Mouse (Mus musculus) intestine, embryonic 15.5 days (tissue): ENCODE data around the gene Serpina3a. TPM values are rescaled to one million over a fixed set of nuclear protein-coding genes. Genes with fewer than 3 reads are reported as not detected.
"Not testable (repeated sequence)": the region's sequence is repeated elsewhere in the genome, so short reads cannot be mapped to it uniquely, and the experiment has no call there.

Experiments
- ATAC-seq: fragments of 200-750 bp; cut with Nextera tagmentation; 2 replicates; pipeline ENCODE4 v1.8.0; 2017; ENCODE audit warnings: moderate TSS enrichment, moderate library complexity
- H3K27ac ChIP-seq: fragments of 300-500 bp; sonication (generic); 2 replicates; pipeline ENCODE4 v1.5.1; 2015; ENCODE audit warnings: mild to moderate bottlenecking, inconsistent platforms
- H3K27me3 ChIP-seq: fragments of 300-500 bp; sonication (generic); replicated peaks from 2 replicates; pipeline ENCODE4 v1.6.1; 2015; ENCODE audit warnings: inconsistent platforms
- H3K36me3 ChIP-seq: fragments of 300-500 bp; sonication (generic); 2 replicates; pipeline ENCODE4 v1.6.1; 2015; ENCODE audit warnings: inconsistent platforms
- H3K4me1 ChIP-seq: fragments of 300-500 bp; sonication (generic); replicated peaks from 2 replicates; pipeline ENCODE4 v1.6.1; 2015; ENCODE audit warnings: inconsistent platforms
- H3K4me2 ChIP-seq: fragments of 300-500 bp; sonication (generic); replicated peaks from 2 replicates; pipeline ENCODE4 v1.6.1; 2015; ENCODE audit warnings: mild to moderate bottlenecking, inconsistent platforms
- H3K4me3 ChIP-seq: fragments of 300-500 bp; sonication (generic); replicated peaks from 2 replicates; pipeline ENCODE4 v1.5.1; 2015; ENCODE audit warnings: inconsistent platforms
- H3K9ac ChIP-seq: fragments of 300-500 bp; sonication (generic); 2 replicates; pipeline ENCODE4 v1.6.1; 2015; ENCODE audit warnings: inconsistent platforms
- H3K9me3 ChIP-seq: fragments of 300-500 bp; sonication (generic); 2 replicates; pipeline ENCODE4 v1.6.1; 2016; ENCODE audit warnings: inconsistent platforms
- WGBS: fragments of 180-500 bp; shearing (Covaris S2); methylation state at CpG from one replicate; pipeline ENCODE4 v1.1.7; 2015; 5-methylcytosine and 5-hydroxymethylcytosine counted together
- polyA plus RNA-seq: library from polyadenylated mRNA; unstranded; fragments of >200 nt; fragmentation: Nextera tagmentation; extraction: Ambion mirVana; gene quantifications from 2 replicates; pipeline ENCODE4 v1.2.1, GENCODE M21; 2015

The Serpina3a gene
- not detected in 2 replicates for polyA plus RNA-seq

DNA sequence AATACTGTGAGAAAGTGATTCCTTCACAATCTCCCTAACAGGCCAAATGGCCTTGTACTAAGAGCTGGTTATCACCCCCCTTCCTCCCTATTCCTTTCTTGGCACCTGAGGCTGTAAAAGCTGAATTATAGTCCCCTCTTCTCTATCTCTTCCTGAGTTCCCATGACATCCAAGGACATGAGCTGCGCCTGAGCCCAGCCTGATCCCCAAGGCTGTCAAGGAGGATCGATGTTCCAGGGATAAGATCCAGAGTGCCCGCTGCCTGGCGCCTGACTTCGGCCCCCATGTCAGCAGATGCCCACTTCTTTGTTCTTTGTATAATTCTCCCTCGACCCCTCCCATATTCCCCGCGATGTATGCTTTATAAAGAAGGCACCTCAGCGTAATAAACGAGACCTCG lies at the start of gene Serpina3a:
Gene Serpina3a, plus strand, starts transcription at position 392 of the 400 bp plus-strand sequence.
- not testable (repeated sequence) for H3K4me3 ChIP-seq, H3K27me3 ChIP-seq, H3K4me2 ChIP-seq, H3K27ac ChIP-seq, H3K4me1 ChIP-seq, ATAC-seq, H3K36me3 ChIP-seq, H3K9me3 ChIP-seq, H3K9ac ChIP-seq
- WGBS: 91% methylated on average over 11 of the region's 11 CpGs

DNA sequence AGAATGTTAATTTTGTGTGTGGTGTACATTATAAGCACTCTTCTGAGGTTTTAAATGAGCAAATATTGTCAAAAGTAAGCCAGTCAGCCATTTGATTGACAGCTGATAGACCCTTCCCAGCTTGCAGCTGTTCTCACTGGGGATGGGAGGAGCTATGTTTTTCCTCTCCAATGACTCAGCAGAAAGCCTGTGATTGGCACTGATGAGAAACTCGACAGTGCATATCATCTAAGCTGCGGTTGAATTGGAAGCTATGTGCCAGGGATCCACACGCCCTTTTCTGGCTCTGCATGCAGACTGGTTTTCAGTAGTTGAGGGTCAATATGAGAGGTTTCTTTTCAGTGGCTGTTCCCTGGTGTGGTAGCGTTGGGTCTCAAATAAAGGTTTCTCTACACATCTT lies 48.0 kb upstream of the Serpina3a start:
- no peak for ATAC-seq
- H3K27ac ChIP-seq: no peak overlapping the region
- no peaks in the 10 kb centered on the region for H3K36me3 ChIP-seq
- no peak overlapping the region for H3K9ac ChIP-seq
- no peaks in the 10 kb centered on the region for H3K9me3 ChIP-seq
- no peaks in the 10 kb centered on the region for H3K27me3 ChIP-seq
- H3K4me3 ChIP-seq: no peak overlapping the region
- 67% methylated on average over 4 of the region's 4 CpGs for WGBS
- H3K4me1 ChIP-seq: no peaks in the 10 kb centered on the region
- H3K4me2 ChIP-seq: no peak overlapping the region

DNA sequence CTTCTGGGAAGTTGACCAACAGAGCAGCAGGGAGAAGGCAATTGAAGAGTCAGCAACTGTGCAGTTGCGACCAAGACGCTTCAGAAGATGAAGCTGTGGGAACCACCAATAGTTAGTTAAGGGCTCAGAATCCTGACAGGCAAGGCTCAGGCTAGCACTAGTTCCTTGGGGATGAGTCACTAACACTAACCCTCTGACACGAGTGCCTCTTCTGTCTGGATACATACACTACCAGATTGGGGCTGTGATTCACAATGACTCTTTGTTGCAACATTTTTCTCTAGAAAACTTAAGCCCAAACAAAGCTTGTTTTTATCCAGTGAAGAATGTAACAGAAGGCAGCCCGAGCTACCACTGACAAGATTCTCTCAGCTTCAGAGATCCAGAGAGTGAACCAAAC lies 47.5 kb upstream of the Serpina3a start:
- Histone ChIP-seq H3K9me3 (no peaks in the 10 kb centered on the region), H3K9ac (no peak overlapping the region), H3K4me1 (no peaks in the 10 kb centered on the region), H3K4me3 (no peak overlapping the region), H3K27ac (no peak overlapping the region), H3K27me3 (no peaks in the 10 kb centered on the region), H3K4me2 (no peak overlapping the region), H3K36me3 (no peaks in the 10 kb centered on the region)
- no peak for ATAC-seq
- 67% methylated on average over 4 of the region's 4 CpGs for WGBS

DNA sequence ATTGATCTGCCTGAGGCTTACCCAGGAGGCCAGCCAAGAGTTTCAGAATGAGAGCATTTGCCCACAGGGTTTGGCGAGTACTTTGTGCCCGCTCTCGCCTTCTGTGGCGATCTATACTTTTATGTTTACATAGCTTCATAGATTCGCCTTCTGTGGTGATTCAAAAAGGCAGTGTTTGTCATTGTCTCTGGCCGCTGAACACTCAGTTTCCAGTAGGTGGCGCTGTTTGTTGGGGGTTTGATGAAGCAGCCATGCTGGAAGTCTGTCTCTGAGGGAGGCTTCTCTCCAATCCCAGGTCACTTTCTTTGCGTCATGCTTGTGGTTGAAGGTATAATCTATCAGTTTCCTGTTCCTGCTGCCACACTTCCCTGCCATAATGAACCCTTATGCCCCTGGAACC lies 46.3 kb upstream of the Serpina3a start:
- Histone ChIP-seq H3K27me3 (no peaks in the 10 kb centered on the region), H3K27ac (no peak overlapping the region), H3K4me2 (no peak overlapping the region), H3K4me1 (no peaks in the 10 kb centered on the region), H3K4me3 (no peak overlapping the region), H3K9ac (no peak overlapping the region), H3K9me3 (no peaks in the 10 kb centered on the region), H3K36me3 (no peaks in the 10 kb centered on the region)
- peak; percentile 9; the same call in 1 of the 2 replicates for ATAC-seq
- WGBS: 12% methylated on average over 8 of the region's 8 CpGs

DNA sequence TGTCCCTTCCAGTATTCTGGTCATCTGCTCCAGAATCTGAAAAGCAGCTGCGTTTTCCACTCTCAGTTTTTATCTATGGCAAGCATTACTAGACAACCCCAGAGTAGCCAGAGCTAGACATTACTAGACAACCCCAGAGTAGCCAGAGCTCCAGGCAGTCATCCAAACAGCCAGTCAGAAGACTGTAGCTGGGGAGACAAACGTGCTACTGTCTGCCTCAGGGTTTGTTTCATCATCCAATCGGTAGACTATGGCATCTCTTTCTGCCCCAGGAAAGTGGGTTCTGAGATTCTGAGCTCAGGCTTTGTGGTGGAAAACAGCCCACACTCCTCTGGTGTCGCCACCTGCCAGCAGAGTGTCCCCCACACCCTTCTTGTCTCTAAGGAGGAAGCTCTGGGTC lies 45.0 kb upstream of the Serpina3a start:
- H3K4me3 ChIP-seq: no peak overlapping the region
- no peaks in the 10 kb centered on the region for H3K4me1 ChIP-seq
- no peak overlapping the region for H3K27ac ChIP-seq
- H3K36me3 ChIP-seq: no peaks in the 10 kb centered on the region
- ATAC-seq: no peak
- H3K9ac ChIP-seq: no peak overlapping the region
- WGBS: 34% methylated on average over 4 of the region's 4 CpGs
- peak overlapping the region; percentile 12; the same call in 1 of the 2 replicates for H3K4me2 ChIP-seq
- no peaks in the 10 kb centered on the region for H3K9me3 ChIP-seq
- H3K27me3 ChIP-seq: no peaks in the 10 kb centered on the region

GRCm38 (mm10) chr12:104069620-104070019 lies 42.9 kb upstream of the Serpina3a start:
- H3K27me3 ChIP-seq: no peaks in the 10 kb centered on the region
- WGBS: 4% methylated on average over 2 of the region's 2 CpGs
- H3K9ac ChIP-seq: no peak overlapping the region
- H3K36me3 ChIP-seq: no peaks in the 10 kb centered on the region
- no peak overlapping the region for H3K4me3 ChIP-seq
- no peaks in the 10 kb centered on the region for H3K9me3 ChIP-seq
- H3K4me2 ChIP-seq: no peak overlapping the region
- H3K4me1 ChIP-seq: no peaks in the 10 kb centered on the region
- H3K27ac ChIP-seq: no peak overlapping the region
- ATAC-seq: peak; percentile 66

GRCm38 (mm10) chr12:104071708-104072107 lies 40.8 kb upstream of the Serpina3a start:
- no peak overlapping the region for H3K9ac ChIP-seq
- no peak overlapping the region for H3K4me2 ChIP-seq
- no peaks in the 10 kb centered on the region for H3K36me3 ChIP-seq
- 27% methylated on average over 1 of the region's 1 CpGs for WGBS
- no peak overlapping the region for H3K27ac ChIP-seq
- no peak overlapping the region for H3K4me3 ChIP-seq
- ATAC-seq: peak; percentile 84
- no peaks in the 10 kb centered on the region for H3K27me3 ChIP-seq
- no peaks in the 10 kb centered on the region for H3K4me1 ChIP-seq
- H3K9me3 ChIP-seq: no peaks in the 10 kb centered on the region

DNA sequence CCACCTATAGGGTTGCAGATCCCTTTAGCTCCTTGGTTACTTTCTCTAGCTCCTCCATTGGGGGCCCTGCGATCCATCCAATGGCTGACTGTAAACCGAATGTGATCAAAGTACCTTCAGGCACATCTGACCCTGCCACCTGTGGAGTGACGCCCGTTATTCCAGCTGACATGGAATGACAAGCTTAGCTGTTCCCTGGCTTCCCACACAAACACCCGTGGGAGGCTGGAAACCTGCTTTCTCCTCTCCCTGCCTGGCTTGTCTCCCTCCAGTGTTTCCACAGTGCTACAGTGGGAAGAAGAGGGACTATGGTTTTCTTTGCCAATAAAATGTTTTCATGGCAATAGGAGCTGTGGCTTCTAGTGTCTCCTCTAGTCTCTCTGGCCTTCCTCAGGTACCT lies 40.2 kb upstream of the Serpina3a start:
- no peaks in the 10 kb centered on the region for H3K4me1 ChIP-seq
- no peaks in the 10 kb centered on the region for H3K9me3 ChIP-seq
- H3K27me3 ChIP-seq: no peaks in the 10 kb centered on the region
- 61% methylated on average over 5 of the region's 5 CpGs for WGBS
- no peak overlapping the region for H3K4me3 ChIP-seq
- H3K36me3 ChIP-seq: no peaks in the 10 kb centered on the region
- H3K27ac ChIP-seq: no peak overlapping the region
- no peak for ATAC-seq
- H3K9ac ChIP-seq: no peak overlapping the region
- no peak overlapping the region for H3K4me2 ChIP-seq

- H3K9ac ChIP-seq: no peak overlapping the region
- H3K9me3 ChIP-seq: no peaks in the 10 kb centered on the region
- H3K4me2 ChIP-seq: no peak overlapping the region
- H3K27me3 ChIP-seq: no peaks in the 10 kb centered on the region
- no peak overlapping the region for H3K27ac ChIP-seq
- H3K4me1 ChIP-seq: no peaks in the 10 kb centered on the region
- 79% methylated on average over 2 of the region's 2 CpGs for WGBS
- no peak overlapping the region for H3K4me3 ChIP-seq
- H3K36me3 ChIP-seq: no peaks in the 10 kb centered on the region
- ATAC-seq: no peak
These were observed 22.4 kb upstream of the Serpina3a start for GRCm38 (mm10) chr12:104090119-104090518.

- Histone ChIP-seq H3K4me1 (no peaks in the 10 kb centered on the region), H3K4me3 (no peak overlapping the region), H3K4me2 (no peak overlapping the region), H3K36me3 (no peaks in the 10 kb centered on the region), H3K9me3 (no peaks in the 10 kb centered on the region), H3K27me3 (no peaks in the 10 kb centered on the region), H3K27ac (no peak overlapping the region), H3K9ac (no peak overlapping the region)
- ATAC-seq: no peak
- WGBS: 82% methylated on average over 1 of the region's 1 CpGs
These were observed 21.2 kb upstream of the Serpina3a start for GRCm38 (mm10) chr12:104091303-104091702.

DNA sequence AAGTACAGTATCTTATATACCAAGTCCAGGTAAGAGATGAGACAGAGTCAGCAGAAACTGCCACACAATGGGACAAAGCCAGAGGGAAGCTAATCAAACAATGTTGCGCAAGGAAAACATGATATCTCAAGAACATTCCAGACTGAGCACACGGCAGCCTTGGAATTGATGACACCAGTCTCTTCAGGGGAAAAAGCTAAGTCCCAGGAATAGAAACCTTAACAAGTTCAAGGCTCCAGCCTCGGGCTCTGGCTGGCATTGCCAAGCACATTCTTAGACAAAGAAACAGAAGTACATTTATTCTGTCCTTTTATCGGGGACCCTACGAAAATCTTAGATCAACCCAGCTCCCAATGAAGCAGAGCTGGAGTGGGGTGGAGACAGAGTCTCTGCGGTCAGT lies 11.8 kb upstream of the Serpina3a start, which contains the start of gene Serpina5:
Gene Serpina5, plus strand, starts transcription at position 346 of the 400 bp plus-strand sequence.
- H3K9me3 ChIP-seq: no peaks in the 10 kb centered on the region
- no peak for ATAC-seq
- H3K4me2 ChIP-seq: no peak within 1 kb of the TSS
- H3K4me3 ChIP-seq: no peak within 1 kb of the TSS
- H3K36me3 ChIP-seq: no peaks in the 10 kb centered on the region
- WGBS: 80% methylated on average over 6 of the region's 6 CpGs
- no peaks in the 10 kb centered on the region for H3K27me3 ChIP-seq
- H3K4me1 ChIP-seq: no peaks in the 10 kb centered on the region
- no peak within 1 kb of the TSS for H3K9ac ChIP-seq
- no peak within 1 kb of the TSS for H3K27ac ChIP-seq

- Histone ChIP-seq H3K27ac (no peak overlapping the region), H3K27me3 (no peaks in the 10 kb centered on the region), H3K9me3 (no peaks in the 10 kb centered on the region), H3K4me3 (no peak overlapping the region), H3K36me3 (no peaks in the 10 kb centered on the region), H3K9ac (no peak overlapping the region), H3K4me1 (no peaks in the 10 kb centered on the region), H3K4me2 (no peak overlapping the region)
- ATAC-seq: no peak
These were observed 6.7 kb upstream of the Serpina3a start for GRCm38 (mm10) chr12:104105847-104106246.

DNA sequence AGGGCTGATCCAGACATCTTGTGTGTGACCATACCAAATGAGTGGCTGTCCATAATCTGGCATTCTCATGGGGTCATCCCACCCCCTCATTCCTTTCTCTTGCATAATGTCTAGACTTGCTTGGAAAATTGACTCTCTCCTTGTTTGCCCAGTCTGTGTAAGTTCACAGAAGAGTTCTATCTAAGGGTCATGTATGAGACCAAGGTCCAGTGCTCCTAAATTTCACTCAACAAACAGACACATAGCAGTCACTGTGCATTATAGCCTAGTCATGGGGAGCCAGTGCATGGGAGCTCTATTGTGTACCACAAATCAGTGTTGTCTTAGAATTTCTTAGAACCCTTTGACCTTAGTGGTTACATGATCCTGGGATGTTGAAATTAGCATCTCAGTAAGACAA lies 5.6 kb upstream of the Serpina3a start:
- no peak for ATAC-seq
- Histone ChIP-seq H3K4me2 (no peak overlapping the region), H3K4me3 (no peak overlapping the region), H3K4me1 (no peaks in the 10 kb centered on the region), H3K27ac (no peak overlapping the region), H3K36me3 (no peaks in the 10 kb centered on the region), H3K9ac (no peak overlapping the region), H3K9me3 (no peaks in the 10 kb centered on the region), H3K27me3 (no peaks in the 10 kb centered on the region)
